Mouse (Mus musculus) brown adipose tissue, adult 24 weeks (tissue): ENCODE results near the gene Ryr3. TPM values are rescaled to one million over a fixed set of nuclear protein-coding genes. Genes with fewer than 3 reads are reported as not detected.

Experiments used
- H3K27ac ChIP-seq: fragments of 200-500 bp; replicated peaks from 2 replicates; pipeline ENCODE4 v1.5.1; 2012; ENCODE audit warnings: low read depth, mild to moderate bottlenecking, low read length
- H3K4me1 ChIP-seq: fragments of 200-500 bp; 2 replicates; pipeline ENCODE4 v1.6.1; 2012; ENCODE audit warnings: low read length, mixed read lengths; ENCODE audit not compliant: control insufficient read depth, insufficient read depth, insufficient read length
- H3K4me3 ChIP-seq: fragments of 200-500 bp; 2 replicates; pipeline ENCODE4 v1.5.1; 2012; ENCODE audit warnings: low read depth, mild to moderate bottlenecking, low read length, moderate library complexity; ENCODE audit not compliant: insufficient read depth
- polyA plus RNA-seq: library from polyadenylated mRNA; stranded (reverse); fragments of >200 nt; gene quantifications from 2 replicates; pipeline ENCODE4 v1.2.4, GENCODE M21; 2012; ENCODE audit not compliant: missing spikeins, insufficient read depth, insufficient read length

Gene Ryr3
- polyA plus RNA-seq, 1 experiment, result not detected

DNA sequence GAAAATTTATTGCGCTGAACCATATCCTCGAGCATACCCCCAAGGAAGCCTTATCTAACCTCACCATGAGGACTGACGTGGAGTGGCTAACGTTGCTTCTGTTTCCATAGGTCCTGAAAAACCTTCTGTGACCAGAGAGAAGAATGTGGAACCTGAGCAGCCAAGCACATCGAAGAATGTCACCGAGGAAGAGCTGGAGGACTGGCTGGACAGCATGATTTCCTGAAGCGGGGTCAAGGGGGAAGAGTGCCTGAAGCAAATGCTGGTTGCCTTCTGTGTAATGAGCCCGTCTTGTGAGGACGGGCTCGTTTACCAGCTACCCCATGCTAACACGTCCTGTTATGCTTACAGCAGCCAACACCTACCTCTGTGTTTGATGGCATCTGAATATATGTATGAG lies 586.2 kb downstream of the Ryr3 start:
- Histone ChIP-seq H3K27ac (no peak overlapping the region), H3K4me1 (no peaks in the 10 kb centered on the region), H3K4me3 (no peak overlapping the region)

DNA sequence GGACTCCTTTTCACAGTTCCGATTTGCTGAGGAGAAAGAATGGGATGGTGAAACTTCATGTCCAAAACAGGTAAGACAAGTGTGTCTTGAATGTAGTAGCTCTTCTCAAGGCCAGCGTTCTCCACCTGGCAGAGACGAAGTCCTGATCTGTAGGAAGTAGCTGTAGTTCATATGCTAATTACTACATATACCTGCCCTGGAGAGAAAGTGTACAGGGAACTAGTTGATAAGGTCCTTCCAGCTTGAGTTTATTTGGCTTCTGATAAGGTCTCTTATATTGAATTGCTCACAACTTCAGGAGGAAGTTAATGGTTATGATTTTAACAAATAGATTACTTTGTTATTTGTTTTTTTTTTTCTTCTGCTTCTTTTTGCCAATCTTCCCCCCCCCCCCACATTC lies 591.7 kb downstream of the Ryr3 start:
- Histone ChIP-seq H3K4me1 (no peaks in the 10 kb centered on the region), H3K27ac (no peak overlapping the region), H3K4me3 (no peak overlapping the region)

- no peaks in the 10 kb centered on the region for H3K4me1 ChIP-seq
- H3K27ac ChIP-seq, result no peak overlapping the region
- no peak overlapping the region for H3K4me3 ChIP-seq
Measured at GRCm38 (mm10) chr2:112617206-112617605, 599.7 kb downstream of the Ryr3 start.

DNA sequence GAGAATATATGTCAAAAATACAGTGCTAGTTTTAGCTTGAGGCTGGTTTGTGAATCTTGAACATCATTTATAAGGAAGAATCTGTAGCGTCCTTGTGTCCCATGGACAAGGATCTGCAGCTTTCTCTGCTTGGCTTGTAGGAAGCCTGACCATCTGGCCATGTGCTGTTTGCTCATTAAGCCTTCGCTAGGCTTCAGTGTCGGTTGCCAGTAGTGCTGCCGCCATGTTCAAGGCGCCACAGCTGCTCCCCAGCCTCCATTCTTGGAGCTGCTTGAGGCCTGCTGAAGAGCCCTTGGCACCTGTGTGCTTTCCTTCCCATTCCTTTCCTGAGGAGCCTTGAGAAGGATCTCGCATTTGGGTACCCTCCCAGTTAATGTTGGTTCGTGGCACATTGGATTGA lies 602.5 kb downstream of the Ryr3 start:
- no peak overlapping the region for H3K27ac ChIP-seq
- H3K4me3 ChIP-seq, result no peak overlapping the region
- H3K4me1 ChIP-seq, result no peaks in the 10 kb centered on the region

DNA sequence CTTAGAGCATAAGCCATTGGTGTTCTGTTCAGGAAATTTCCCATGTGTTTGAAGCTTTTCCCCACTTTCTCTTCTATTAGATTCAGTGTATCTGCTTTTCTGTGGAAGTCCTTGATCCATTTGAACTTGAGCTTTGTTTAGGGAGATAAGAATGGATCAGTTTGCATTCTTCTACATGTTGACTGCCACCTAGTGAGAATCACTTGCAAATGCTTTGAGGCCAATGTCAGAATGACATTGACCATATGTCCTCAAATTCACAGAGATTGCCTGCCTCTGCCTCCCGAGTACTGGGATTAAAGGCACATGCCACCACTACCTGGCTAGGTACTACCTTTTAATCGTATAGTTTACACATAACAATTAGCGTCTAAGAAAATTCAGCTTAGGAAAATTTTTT lies 604.3 kb downstream of the Ryr3 start:
- Histone ChIP-seq H3K4me3 (no peak overlapping the region), H3K27ac (no peak overlapping the region), H3K4me1 (no peaks in the 10 kb centered on the region)

GRCm38 (mm10) chr2:112606536-112606935 lies 610.4 kb downstream of the Ryr3 start:
- Histone ChIP-seq H3K27ac (no peak overlapping the region), H3K4me1 (no peaks in the 10 kb centered on the region), H3K4me3 (no peak overlapping the region)

DNA sequence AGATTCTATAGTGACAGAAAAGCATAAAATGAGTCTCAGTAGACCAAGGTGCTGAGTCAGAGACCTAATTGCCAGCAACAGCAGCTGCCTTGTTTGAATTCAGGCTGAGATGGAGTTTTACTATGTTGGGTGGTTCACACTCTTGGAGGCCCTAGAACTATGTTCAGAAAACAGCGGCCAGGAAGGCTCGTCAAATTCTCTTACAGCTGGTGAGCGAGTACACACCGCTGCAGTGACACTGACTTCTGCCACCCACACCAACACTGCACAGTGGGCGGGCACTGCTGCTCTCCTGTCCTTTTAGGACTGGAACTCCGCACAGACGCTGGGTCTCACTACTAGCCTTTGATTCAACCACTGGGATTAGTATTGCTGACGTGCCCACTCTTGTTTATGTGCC lies 614.4 kb downstream of the Ryr3 start:
- no peak overlapping the region for H3K4me3 ChIP-seq
- no peak overlapping the region for H3K27ac ChIP-seq
- no peaks in the 10 kb centered on the region for H3K4me1 ChIP-seq

- Histone ChIP-seq H3K27ac (no peak overlapping the region), H3K4me3 (no peak overlapping the region)
Measured at GRCm38 (mm10) chr2:112600222-112600621, 616.7 kb downstream of the Ryr3 start.

DNA sequence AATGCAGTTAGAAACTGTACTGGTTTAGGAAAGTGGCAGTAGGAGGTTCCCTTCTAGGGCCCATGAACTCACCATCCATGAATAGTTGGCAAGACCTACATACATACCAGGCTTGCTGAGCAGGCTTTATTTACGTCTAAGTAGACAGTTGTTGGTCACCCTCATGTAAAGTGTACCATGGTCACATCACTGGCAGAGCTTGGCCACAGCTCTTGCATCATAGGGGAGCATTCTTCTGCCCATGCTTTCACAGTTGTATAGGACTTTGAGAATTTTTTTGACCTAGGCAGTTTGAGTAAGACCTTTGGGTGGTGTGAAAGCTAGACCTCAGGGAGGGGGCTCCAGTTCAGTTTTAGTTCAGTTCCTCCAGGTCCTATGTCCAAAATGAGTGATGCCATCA lies 619.8 kb downstream of the Ryr3 start:
- Histone ChIP-seq H3K4me1 (no peaks in the 10 kb centered on the region; the same call in 1 of the 2 replicates), H3K4me3 (no peak overlapping the region)

More at GRCm38 (mm10) chr2:112600222-112600621, 616.7 kb downstream of the Ryr3 start:
- H3K4me1 ChIP-seq, result no peaks in the 10 kb centered on the region; the same call in 1 of the 2 replicates

GRCm38 (mm10) chr2:112596415-112596814 lies 620.5 kb downstream of the Ryr3 start:
- Histone ChIP-seq H3K4me3 (no peak overlapping the region), H3K4me1 (no peaks in the 10 kb centered on the region; the same call in 1 of the 2 replicates), H3K27ac (no peak overlapping the region)

More for the DNA sequence above, 619.8 kb downstream of the Ryr3 start:
- H3K27ac ChIP-seq, result no peak overlapping the region

DNA sequence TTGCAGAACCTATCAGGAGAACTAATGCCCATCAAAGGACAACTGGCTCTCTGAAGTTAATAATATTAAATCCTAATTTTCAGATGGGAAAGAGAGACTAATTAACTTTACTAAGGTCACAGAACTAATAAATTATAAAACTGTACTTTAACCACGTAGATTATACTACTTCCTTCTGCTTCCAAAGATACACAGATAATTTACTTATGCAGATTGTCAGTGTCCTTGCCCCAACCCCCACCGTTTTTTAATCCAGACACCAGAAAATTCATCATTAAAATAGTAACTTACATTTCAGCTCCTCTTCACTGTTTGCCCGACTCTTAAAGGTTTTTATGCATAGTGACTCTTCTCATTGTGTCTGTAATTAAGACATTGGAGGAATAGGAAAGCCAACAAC lies 621.1 kb downstream of the Ryr3 start:
- no peak overlapping the region for H3K4me3 ChIP-seq
- H3K4me1 ChIP-seq, result no peaks in the 10 kb centered on the region; the same call in 1 of the 2 replicates

GRCm38 (mm10) chr2:112593781-112594180 lies 623.1 kb downstream of the Ryr3 start:
- H3K4me3 ChIP-seq, result no peak overlapping the region
- no peaks in the 10 kb centered on the region; the same call in 1 of the 2 replicates for H3K4me1 ChIP-seq
- H3K27ac ChIP-seq, result no peak overlapping the region

More for the DNA sequence above, 621.1 kb downstream of the Ryr3 start:
- H3K27ac ChIP-seq, result no peak overlapping the region

DNA sequence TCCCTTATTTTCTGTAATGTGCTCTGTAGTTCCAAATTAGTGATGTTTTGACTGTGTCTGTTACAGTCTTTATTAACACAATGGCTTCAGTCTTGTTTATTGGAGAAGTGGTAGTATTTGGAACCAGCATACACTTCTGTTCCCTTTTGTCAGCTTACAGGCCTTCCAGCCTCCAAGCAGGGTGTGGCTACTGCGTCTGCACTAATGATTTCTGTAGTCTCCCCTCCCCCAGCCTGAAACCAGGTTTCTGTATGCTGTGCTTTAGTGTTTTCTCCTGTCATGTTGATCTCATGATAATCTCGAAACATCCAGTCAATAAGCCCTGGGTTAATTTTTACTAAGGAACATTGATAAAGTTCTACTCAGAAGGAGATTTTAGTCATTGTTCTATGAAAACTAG lies 623.6 kb downstream of the Ryr3 start:
- Histone ChIP-seq H3K27ac (no peak overlapping the region), H3K4me1 (no peaks in the 10 kb centered on the region; the same call in 1 of the 2 replicates), H3K4me3 (no peak overlapping the region)

- 0 out of 2 replicates have a peak overlapping the region, but pooled peaks have one; percentile 13 for H3K4me3 ChIP-seq
- H3K4me1 ChIP-seq, result no peaks in the 10 kb centered on the region
- H3K27ac ChIP-seq, result no peak overlapping the region
Measured at GRCm38 (mm10) chr2:112591451-112591871, 625.4 kb downstream of the Ryr3 start.

DNA sequence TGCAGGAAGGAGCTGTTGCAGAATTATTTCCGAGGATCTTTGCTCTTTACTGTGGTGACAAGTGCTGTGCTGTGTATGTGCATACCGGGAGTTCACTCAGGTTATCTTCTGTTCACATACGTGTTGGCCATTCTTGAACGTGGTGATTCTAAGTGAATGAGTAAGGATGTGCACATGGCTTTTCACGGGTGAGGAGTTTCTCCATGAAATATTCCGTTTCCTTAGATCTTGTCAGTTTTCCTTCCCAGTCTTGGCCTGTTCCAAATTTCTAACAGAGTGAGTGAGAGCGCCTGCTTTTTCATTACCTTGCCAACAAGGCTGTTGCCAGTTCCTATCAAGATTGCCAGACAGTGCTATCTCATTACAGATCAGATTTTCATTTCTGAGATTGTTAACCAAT lies 625.9 kb downstream of the Ryr3 start:
- no peak overlapping the region for H3K27ac ChIP-seq
- H3K4me3 ChIP-seq, result no peak overlapping the region
- H3K4me1 ChIP-seq, result no peaks in the 10 kb centered on the region
